Mouse (Mus musculus) testis, adult 2 months (tissue): ENCODE results near the gene Cttn.

ENCODE experiments used
- CTCF ChIP-seq: fragments of 200-500 bp; IDR thresholded peaks from 2 replicates; pipeline ENCODE4 v1.5.1; 2012; ENCODE audit warnings: low read depth, mild to moderate bottlenecking, inconsistent platforms, low read length, moderate library complexity; ENCODE audit not compliant: control insufficient read depth, insufficient read depth, insufficient replicate concordance
- POLR2A ChIP-seq: fragments of 200-500 bp; IDR thresholded peaks from 2 replicates; pipeline ENCODE4 v1.6.1; 2012; ENCODE audit warnings: low read depth, mild to moderate bottlenecking, inconsistent platforms, low read length, moderate library complexity; ENCODE audit not compliant: control insufficient read depth

GRCm38 (mm10) chr7:144391727-144392126 is 79.1 kb downstream of the Cttn start:
- TF ChIP-seq CTCF = no peak
- no peak for TF ChIP-seq POLR2A
